Mouse (Mus musculus): ENCODE data around the gene 4933430I17Rik. TPM values are rescaled to one million over a fixed set of nuclear protein-coding genes. Genes with fewer than 3 reads are reported as not detected.
"Not testable (repeated sequence)": the region's sequence is repeated elsewhere in the genome, so short reads cannot be mapped to it uniquely, and the experiment has no call there.

4933430I17Rik gene
- polyA plus RNA-seq, 1 experiment = 0.16 TPM

- no peak for DNase-seq (ENCODE audit: low read depth, low spot score)
- 94% methylated on average over 1 of the region's 1 CpGs for WGBS
These were observed 65.7 kb downstream of the 4933430I17Rik start for GRCm38 (mm10) chr4:62590878-62591277.

GRCm38 (mm10) chr4:62591326-62591725 lies 66.2 kb downstream of the 4933430I17Rik start:
- no peak for DNase-seq (ENCODE audit: low read depth, low spot score)
- 33% methylated on average over 11 of the region's 11 CpGs for WGBS

DNA sequence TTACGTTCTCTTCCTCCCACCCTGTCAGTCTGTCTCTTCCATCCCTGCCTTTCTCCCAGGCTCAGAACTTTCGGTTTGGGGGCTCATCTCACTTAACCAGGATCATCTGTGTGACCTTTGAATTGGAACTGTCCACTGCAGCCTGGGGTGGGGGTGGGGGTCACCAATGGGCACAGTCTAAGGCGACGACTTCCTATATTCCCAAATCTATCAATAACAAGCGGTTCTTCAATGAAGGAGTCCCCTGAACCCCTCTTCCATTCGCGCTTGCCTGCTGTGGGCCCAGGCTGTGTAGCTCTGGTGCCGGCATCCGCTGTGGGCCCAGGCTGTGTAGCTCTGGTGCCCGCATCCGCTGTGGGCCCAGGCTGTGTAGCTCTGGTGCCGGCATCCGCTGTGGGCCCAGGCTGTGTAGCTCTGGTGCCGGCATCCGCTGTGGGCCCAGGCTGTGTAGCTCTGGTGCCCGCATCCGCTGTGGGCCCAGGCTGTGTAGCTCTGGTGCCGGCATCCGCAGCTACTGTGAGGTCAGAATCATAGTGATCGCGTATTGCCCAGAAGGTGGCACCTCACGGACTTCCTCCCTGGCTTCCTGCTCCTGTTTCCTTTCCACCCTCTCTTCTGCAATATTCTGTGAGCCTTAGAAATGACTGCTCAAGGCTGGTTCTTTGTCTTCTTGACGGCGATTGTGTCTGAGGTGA lies 68.5 kb downstream of the 4933430I17Rik start:
- WGBS = 88% methylated on average over 24 of the region's 24 CpGs
- not testable (repeated sequence) for DNase-seq (ENCODE audit: low read depth, low spot score)

DNA sequence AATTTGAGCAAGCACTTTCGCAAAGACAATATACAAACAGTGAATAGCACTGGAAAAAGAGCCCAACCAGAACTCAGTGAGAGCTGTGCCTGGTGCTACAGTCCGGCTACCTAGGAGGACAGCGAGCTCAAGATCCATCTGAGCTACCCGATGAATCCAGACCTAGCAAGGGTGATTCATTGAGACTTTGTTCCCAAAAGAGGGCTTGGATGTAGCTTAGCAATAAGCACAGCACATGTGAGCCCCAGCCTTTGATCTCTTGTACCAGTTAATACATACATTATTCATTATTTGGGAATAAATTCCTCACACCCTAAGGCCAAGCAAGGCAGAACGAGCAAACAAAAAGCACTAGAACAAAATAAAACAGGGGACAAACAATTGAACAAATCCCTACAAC lies 69.3 kb downstream of the 4933430I17Rik start:
- DNase-seq (ENCODE audit: low read depth, low spot score) = no peak
- 90% methylated on average over 5 of the region's 5 CpGs for WGBS

- no peak for DNase-seq (ENCODE audit: low read depth, low spot score)
- 49% methylated on average over 5 of the region's 5 CpGs for WGBS
These were observed 70.9 kb downstream of the 4933430I17Rik start for GRCm38 (mm10) chr4:62596051-62596450.

Other genes with a start within 250 kb of the 4933430I17Rik start
- 16.7 and 24.6 TPM in 2 replicates for gene Fkbp15, start 164.8 kb upstream of the 4933430I17Rik start, polyA plus RNA-seq (2012; rRNA removed)
- 68.2 and 69.2 TPM in 2 replicates for gene Slc31a1, start 164.6 kb upstream of the 4933430I17Rik start, polyA plus RNA-seq (2012; rRNA removed)
- 25.2 and 28.3 TPM in 2 replicates for gene Cdc26, start 116.7 kb upstream of the 4933430I17Rik start, polyA plus RNA-seq (2012; rRNA removed)
- 10.4 and 11.3 TPM in 2 replicates for gene Prpf4, start 116.6 kb upstream of the 4933430I17Rik start, polyA plus RNA-seq (2012; rRNA removed)
- gene Rnf183, start 90.1 kb upstream of the 4933430I17Rik start, polyA plus RNA-seq (2012; rRNA removed) = 0.89 and 2.1 TPM in 2 replicates
- 1.7 and 1.9 TPM in 2 replicates for gene Wdr31, start 54.5 kb upstream of the 4933430I17Rik start, polyA plus RNA-seq (2012; rRNA removed)
- 85.8 and 103 TPM in 2 replicates for gene Bspry, start 45.3 kb upstream of the 4933430I17Rik start, polyA plus RNA-seq (2012; rRNA removed)
- gene Hdhd3, start 21.9 kb upstream of the 4933430I17Rik start, polyA plus RNA-seq (2012; rRNA removed) = 97.6 and 124 TPM in 2 replicates
- 135 and 144 TPM in 2 replicates for gene Alad, start 5.5 kb upstream of the 4933430I17Rik start, polyA plus RNA-seq (2012; rRNA removed)
- 19.5 and 20.9 TPM in 2 replicates for gene Pole3, start 301 bp upstream of the 4933430I17Rik start, polyA plus RNA-seq (2012; rRNA removed)
- 43.0 and 50.6 TPM in 2 replicates for gene Rgs3, start 34.5 kb downstream of the 4933430I17Rik start, polyA plus RNA-seq (2012; rRNA removed)

Measured in large intestine, adult 2 months (tissue).